Mouse (Mus musculus): ENCODE data around the gene Usp2.

DNA sequence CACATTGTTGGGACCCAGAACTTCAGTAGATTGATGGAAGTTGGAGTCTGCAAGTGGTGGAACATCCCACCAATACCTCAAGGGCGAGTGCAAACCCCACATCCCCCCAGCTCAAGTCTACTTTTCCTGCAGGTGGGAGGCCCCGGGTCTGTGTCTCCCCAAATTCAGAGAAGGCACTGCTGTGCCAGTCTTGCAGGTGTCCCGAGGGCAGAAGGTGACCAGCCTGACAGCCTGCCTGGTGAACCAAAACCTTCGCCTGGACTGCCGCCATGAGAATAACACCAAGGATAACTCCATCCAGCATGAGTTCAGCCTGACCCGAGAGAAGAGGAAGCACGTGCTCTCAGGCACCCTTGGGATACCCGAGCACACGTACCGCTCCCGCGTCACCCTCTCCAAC, 20.4 kb upstream of the Usp2 start:
- TF ChIP-seq GATA1 (IDR thresholded peaks at IDR 0.05; ENCODE audit: borderline replicate concordance, low read length) (no peak), FLI1 (IDR thresholded peaks at IDR 0.05; ENCODE audit: low read length) (no peak)
